Mouse (Mus musculus) megakaryocyte, embryonic 14.5 days (primary cell): ENCODE measurements around the gene Kndc1. TPM values are rescaled to one million over a fixed set of nuclear protein-coding genes. Genes with fewer than 3 reads are reported as not detected.
A peak's percentile ranks its signal among the peaks of the same experiment; 100 is the strongest.

ENCODE experiments used
- H3K27me3 ChIP-seq: replicated peaks from 2 replicates; pipeline ENCODE3; 2012; ENCODE audit warnings: inconsistent platforms
- H3K36me3 ChIP-seq: replicated peaks from 2 replicates; pipeline ENCODE3; 2012; ENCODE audit warnings: low read length, inconsistent platforms, mixed read lengths
- H3K4me1 ChIP-seq: 2 replicates; pipeline ENCODE4 v1.6.1; 2012; ENCODE audit warnings: inconsistent platforms
- H3K4me3 ChIP-seq: replicated peaks from 2 replicates; pipeline ENCODE3; 2012; ENCODE audit warnings: moderate library complexity, mild to moderate bottlenecking, inconsistent platforms
- H3K9me3 ChIP-seq: 2 replicates; pipeline ENCODE4 v1.6.1; 2012; ENCODE audit warnings: inconsistent platforms
- FLI1 ChIP-seq: IDR thresholded peaks from 2 replicates; pipeline ENCODE4 v1.6.1; 2012; ENCODE audit warnings: low read length, inconsistent platforms, mixed read lengths
- GATA1 ChIP-seq: IDR thresholded peaks from 3 replicates; pipeline ENCODE4 v1.6.1; 2012; ENCODE audit warnings: mixed read lengths, low read length, inconsistent platforms, borderline replicate concordance
- polyA plus RNA-seq: library from polyadenylated mRNA; stranded (reverse); fragments of >175 nt; gene quantifications from 2 replicates; pipeline ENCODE4 v1.2.3, GENCODE M21; 2012; ENCODE audit warnings: low replicate concordance; ENCODE audit not compliant: insufficient read depth

The Kndc1 gene
- polyA plus RNA-seq, 1 experiment, result not detected

DNA sequence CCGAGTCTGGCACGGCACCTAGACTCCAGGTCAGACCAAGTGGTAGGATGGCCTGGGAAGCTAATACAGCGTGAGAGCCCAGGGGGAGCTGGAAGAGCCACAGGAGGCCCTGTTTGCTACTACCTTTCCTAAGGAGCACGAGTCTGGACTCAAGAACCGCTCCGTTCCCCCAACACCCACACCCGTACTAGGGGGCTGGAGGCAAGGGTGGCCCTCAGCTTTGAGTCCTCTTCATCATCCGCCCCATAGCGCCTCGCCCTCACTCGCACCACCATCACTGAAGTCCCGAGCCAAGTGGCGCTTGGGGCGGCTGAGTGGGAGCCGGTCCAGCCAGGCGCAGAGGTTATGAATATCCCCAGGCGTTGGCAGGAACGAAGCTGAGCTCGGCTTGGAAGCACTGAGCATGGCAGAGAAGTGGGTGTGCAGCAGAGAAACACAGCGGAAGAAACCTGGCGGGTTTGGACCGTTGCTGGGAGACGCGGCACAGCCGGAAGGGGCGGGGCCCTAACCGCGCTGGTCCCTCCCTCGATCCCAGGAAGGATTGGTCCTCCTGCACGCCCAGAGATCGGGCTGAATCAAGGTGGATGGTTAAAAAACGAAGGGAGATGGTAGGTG, 83.9 kb downstream of the Kndc1 start, which contains the start of gene 6430531B16Rik:
TSS of gene 6430531B16Rik (minus strand) at position 478 of the 615 bp plus-strand sequence.
- H3K36me3 ChIP-seq, result peaks cover 6% of the 10 kb centered on the region
- H3K4me1 ChIP-seq, result peaks cover 85% of the 10 kb centered on the region
- no peak for TF ChIP-seq FLI1
- no peak for TF ChIP-seq GATA1
- H3K27me3 ChIP-seq, result peaks cover 21% of the 10 kb centered on the region
- H3K9me3 ChIP-seq, result no peaks in the 10 kb centered on the region
- H3K4me3 ChIP-seq, result peak within 1 kb of the TSS; percentile 85

DNA sequence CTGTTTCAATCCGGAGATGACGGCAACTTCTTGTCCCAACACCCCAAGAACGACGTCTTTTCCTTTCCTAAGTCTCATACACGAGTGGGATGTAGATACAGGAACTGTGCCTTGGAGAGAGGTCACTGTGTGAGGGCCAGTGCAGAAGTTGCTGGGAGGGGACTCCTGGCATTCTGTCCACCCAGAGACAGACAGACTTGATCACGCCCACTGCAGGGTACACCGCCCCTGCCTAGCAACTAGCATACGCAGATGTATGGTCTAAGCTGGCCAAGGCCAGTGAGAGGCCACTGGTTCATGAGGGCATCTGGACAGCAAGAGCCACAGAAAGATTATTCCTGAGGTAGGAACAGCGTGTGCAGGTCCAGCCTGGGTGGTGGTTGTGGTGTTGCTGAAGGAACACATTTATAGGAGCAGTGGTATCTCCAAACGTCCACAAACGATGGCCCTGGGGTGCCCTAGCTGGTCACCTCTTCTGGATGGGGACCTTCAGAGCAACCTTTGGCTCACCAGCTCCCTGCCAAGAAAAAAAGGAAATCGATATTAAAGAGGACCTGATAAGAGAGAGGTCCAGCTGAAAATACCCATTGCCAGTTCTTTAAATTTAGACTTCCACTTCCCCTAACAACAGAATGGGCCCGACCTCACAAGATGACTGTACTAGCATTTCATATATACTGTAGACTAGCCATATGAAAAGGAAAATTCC, 84.7 kb downstream of the Kndc1 start:
- peaks cover 12% of the 10 kb centered on the region for H3K36me3 ChIP-seq

GRCm38 (mm10) chr7:139980778-139981177, 86.3 kb downstream of the Kndc1 start:
- no peaks in the 10 kb centered on the region for H3K9me3 ChIP-seq
- H3K36me3 ChIP-seq, result peaks cover 22% of the 10 kb centered on the region
- no peak overlapping the region for H3K4me3 ChIP-seq
- H3K4me1 ChIP-seq, result peaks cover 81% of the 10 kb centered on the region
- H3K27me3 ChIP-seq, result peaks cover 20% of the 10 kb centered on the region
- TF ChIP-seq GATA1 (no peak), FLI1 (no peak)

More for the DNA sequence above, 84.7 kb downstream of the Kndc1 start:
- peak overlapping the region; percentile 77 for H3K4me3 ChIP-seq
- peaks cover 21% of the 10 kb centered on the region for H3K27me3 ChIP-seq
- TF ChIP-seq GATA1 (no peak), FLI1 (no peak)
- H3K9me3 ChIP-seq, result no peaks in the 10 kb centered on the region
- H3K4me1 ChIP-seq, result peaks cover 85% of the 10 kb centered on the region

GRCm38 (mm10) chr7:139982058-139982457, 87.6 kb downstream of the Kndc1 start:
- Histone ChIP-seq H3K4me1 (peaks cover 72% of the 10 kb centered on the region), H3K4me3 (no peak overlapping the region), H3K27me3 (peaks cover 23% of the 10 kb centered on the region), H3K9me3 (no peaks in the 10 kb centered on the region), H3K36me3 (peaks cover 34% of the 10 kb centered on the region)
- TF ChIP-seq FLI1, result no peak
- no peak for TF ChIP-seq GATA1

GRCm38 (mm10) chr7:139984505-139984904, 90.0 kb downstream of the Kndc1 start:
- Histone ChIP-seq H3K36me3 (peaks cover 34% of the 10 kb centered on the region), H3K4me1 (peaks cover 50% of the 10 kb centered on the region), H3K9me3 (no peaks in the 10 kb centered on the region)

GRCm38 (mm10) chr7:139988272-139988671, 93.8 kb downstream of the Kndc1 start:
- Histone ChIP-seq H3K4me1 (peaks cover 48% of the 10 kb centered on the region), H3K9me3 (no peaks in the 10 kb centered on the region), H3K4me3 (no peak overlapping the region), H3K36me3 (peaks cover 32% of the 10 kb centered on the region), H3K27me3 (peaks cover 41% of the 10 kb centered on the region)
- TF ChIP-seq GATA1 (no peak), FLI1 (no peak)

More at GRCm38 (mm10) chr7:139984505-139984904, 90.0 kb downstream of the Kndc1 start:
- Histone ChIP-seq H3K27me3 (peaks cover 28% of the 10 kb centered on the region), H3K4me3 (peak overlapping the region; percentile 53)
- TF ChIP-seq FLI1, result no peak
- no peak for TF ChIP-seq GATA1

- Histone ChIP-seq H3K27me3 (peaks cover 37% of the 10 kb centered on the region), H3K4me1 (peaks cover 41% of the 10 kb centered on the region), H3K4me3 (peak overlapping the region; percentile 83), H3K9me3 (no peaks in the 10 kb centered on the region), H3K36me3 (peaks cover 26% of the 10 kb centered on the region)
- no peak for TF ChIP-seq GATA1
- TF ChIP-seq FLI1, result no peak
Observed at GRCm38 (mm10) chr7:139990864-139991394, 96.4 kb downstream of the Kndc1 start.

Other genes starting within 250 kb of the Kndc1 start
- not detected in 2 replicates for gene Cfap46, start 210.9 kb upstream of the Kndc1 start, polyA plus RNA-seq
- gene Adgra1, start 60.5 kb upstream of the Kndc1 start, polyA plus RNA-seq, result not detected in 2 replicates
- not detected in 2 replicates for gene Utf1, start 49.1 kb downstream of the Kndc1 start, polyA plus RNA-seq
- gene 6430531B16Rik, start 84.1 kb downstream of the Kndc1 start, polyA plus RNA-seq, result 0.31 TPM in 1 of 2 replicates, not detected in the other
- 7.8 and 22.3 TPM in 2 replicates for gene Adam8, start 97.9 kb downstream of the Kndc1 start, polyA plus RNA-seq
- 13.1 and 14.7 TPM in 2 replicates for gene Zfp511, start 141.7 kb downstream of the Kndc1 start, polyA plus RNA-seq
- gene Tubgcp2, start 142.0 kb downstream of the Kndc1 start, polyA plus RNA-seq, result 0.54 and 3.8 TPM in 2 replicates
- not detected in 2 replicates for gene Msx3, start 154.4 kb downstream of the Kndc1 start, polyA plus RNA-seq
- gene Caly, start 187.9 kb downstream of the Kndc1 start, polyA plus RNA-seq, result 0.22 and 5.4 TPM in 2 replicates
- not detected in 2 replicates for gene Prap1, start 198.7 kb downstream of the Kndc1 start, polyA plus RNA-seq
- 6.5 and 31.6 TPM in 2 replicates for gene Fuom, start 207.7 kb downstream of the Kndc1 start, polyA plus RNA-seq
- gene Paox, start 221.1 kb downstream of the Kndc1 start, polyA plus RNA-seq, result 2.9 and 4.3 TPM in 2 replicates
- 5.5 TPM in 1 of 2 replicates, not detected in the other for gene Echs1, start 221.8 kb downstream of the Kndc1 start, polyA plus RNA-seq
- 6.6 TPM in 1 of 2 replicates, not detected in the other for gene Mtg1, start 242.9 kb downstream of the Kndc1 start, polyA plus RNA-seq